Mouse (Mus musculus) myocyte (in vitro differentiated cells): Measurements from ENCODE around the gene Neu1.

ENCODE experiments used
- CEBPB ChIP-seq: IDR thresholded peaks from 2 replicates; pipeline ENCODE4 v1.6.1; 2011; ENCODE audit warnings: mild to moderate bottlenecking, moderate library complexity; ENCODE audit not compliant: poor library complexity, insufficient read depth, severe bottlenecking
- E2F4 ChIP-seq: IDR thresholded peaks from one replicate; pipeline ENCODE4 v1.6.1; 2011; ENCODE audit warnings: mild to moderate bottlenecking, control low read depth, moderate library complexity; ENCODE audit not compliant: insufficient read depth
- MAX ChIP-seq: IDR thresholded peaks from one replicate; pipeline ENCODE4 v1.6.1; 2011; ENCODE audit warnings: low read depth, mild to moderate bottlenecking, control low read depth
- MYOD1 ChIP-seq, 3 experiments: IDR thresholded peaks; one replicate each; pipeline ENCODE4 v1.6.1; 2011; ENCODE audit warnings: control low read depth in 2 of 3, low read depth in 2 of 3, mild to moderate bottlenecking in 2 of 3, moderate library complexity in 1 of 3; ENCODE audit not compliant: insufficient read length in 2 of 3, control insufficient read depth in 1 of 3
- MYOG ChIP-seq, 3 experiments: IDR thresholded peaks; one replicate each; pipeline ENCODE4 v1.6.1; 2011; ENCODE audit warnings: control low read depth in 2 of 3, low read depth in 2 of 3, mild to moderate bottlenecking in 2 of 3; ENCODE audit not compliant: insufficient read length in 2 of 3, control insufficient read depth in 1 of 3, insufficient read depth in 1 of 3
- POLR2A ChIP-seq: IDR thresholded peaks from one replicate; pipeline ENCODE4 v1.6.1; 2011; ENCODE audit warnings: low read depth, mild to moderate bottlenecking, control low read depth, moderate library complexity; ENCODE audit not compliant: insufficient read length
- POLR2AphosphoS2 ChIP-seq: IDR thresholded peaks from one replicate; pipeline ENCODE4 v1.6.1; 2011; ENCODE audit warnings: low read depth, control low read depth; ENCODE audit not compliant: insufficient read length
- REST ChIP-seq: IDR thresholded peaks from one replicate; pipeline ENCODE4 v1.6.1; 2011; ENCODE audit warnings: mild to moderate bottlenecking, control low read depth, moderate library complexity; ENCODE audit not compliant: insufficient read depth, insufficient read length
- TCF12 ChIP-seq: IDR thresholded peaks from one replicate; pipeline ENCODE4 v1.6.1; 2011; ENCODE audit warnings: mild to moderate bottlenecking, control low read depth; ENCODE audit not compliant: poor library complexity, insufficient read depth, severe bottlenecking
- TCF3 ChIP-seq: IDR thresholded peaks from one replicate; pipeline ENCODE4 v1.6.1; 2011; ENCODE audit warnings: low read depth, control low read depth; ENCODE audit not compliant: insufficient read length
- USF1 ChIP-seq: IDR thresholded peaks from one replicate; pipeline ENCODE4 v1.6.1; 2011; ENCODE audit warnings: low read depth, mild to moderate bottlenecking, control low read depth, moderate library complexity

- TF ChIP-seq POLR2A = no peak
- no peak for TF ChIP-seq MYOG (IDR thresholded peaks at IDR 0.05; ENCODE audit: control insufficient read depth in 1 of 3, insufficient read depth in 1 of 3, insufficient read length in 2 of 3, low read depth in 2 of 3)
- no peak for TF ChIP-seq POLR2AphosphoS2
- no peak for TF ChIP-seq MAX
- TF ChIP-seq USF1 = no peak
- TF ChIP-seq E2F4 = no peak
- no peak for TF ChIP-seq CEBPB
- TF ChIP-seq REST = no peak
- TF ChIP-seq TCF12 = no peak
- no peak for TF ChIP-seq MYOD1 (IDR thresholded peaks at IDR 0.05; ENCODE audit: control insufficient read depth in 1 of 3, insufficient read length in 2 of 3, low read depth in 2 of 3)
- TF ChIP-seq TCF3 = no peak
Observed at GRCm38 (mm10) chr17:34955884-34956283, 24.8 kb downstream of the Neu1 start.
